Mouse (Mus musculus) C3H10T1/2 (cell line): ENCODE data around the gene Calm1. TPM values are rescaled to one million over a fixed set of nuclear protein-coding genes. Genes with fewer than 3 reads are reported as not detected.

Experiments
- polyA plus RNA-seq, 2 experiments: library from polyadenylated mRNA; unstranded; fragments of >200 nt; fragmentation: generic; extraction: Trizol; gene quantifications; one replicate each; pipeline ENCODE4 v1.2.1; 2012; ENCODE audit warnings: missing spikeins in 2 of 2

Gene Calm1
- 100 to 1,000 TPM in 1 of 2 experiments, 10 to 100 TPM in 1; 55.2 to 327 TPM for polyA plus RNA-seq

GRCm38 (mm10) chr12:100198967-100199660, at the start of gene Calm1:
Gene Calm1 (plus strand): TSS chr12:100199435.

GRCm38 (mm10) chr12:100159261-100159975, 39.8 kb upstream of the Calm1 start, which contains the start of gene Nrde2:
Gene Nrde2 (minus strand): TSS chr12:100159653.

Other genes with a start within 250 kb of the Calm1 start
- not detected for gene Kcnk13, start 234.9 kb upstream of the Calm1 start, polyA plus RNA-seq
- 100 to 1,000 TPM in 1 of 2 experiments, 10 to 100 TPM in 1; 97.1 to 135 TPM for gene Psmc1, start 89.3 kb upstream of the Calm1 start, polyA plus RNA-seq
- gene Nrde2, start 39.8 kb upstream of the Calm1 start, polyA plus RNA-seq = 10 to 100 TPM in 1 of 2 experiments, 1 to 10 TPM in 1; 7.5 to 13.1 TPM